ENCODE assay signal across 8 mouse cellular contexts in genomic region chr6:58830840-58831231, GRCm38 (mm10). TPM values are rescaled to one million over a fixed set of nuclear protein-coding genes. Genes with fewer than 3 reads are reported as not detected.
DNase-seq lines count a peak whose midpoint lies in the region; ATAC-seq and TF ChIP-seq lines count a peak whose summit lies in the region.

No protein-coding gene starts in this region.

- peak overlapping the region; percentile 74 for H3K4me3 ChIP-seq in erythroblast, embryonic 14.5 days (replicated peaks)
- H3K4me3 ChIP-seq in testis, adult 2 months (ENCODE audit: control insufficient read depth, low read depth, low read length): peak overlapping the region; percentile 73
- peak overlapping the region; percentile 82 for H3K4me3 ChIP-seq in limb, embryonic 15.5 days
- peak overlapping the region; percentile 83 for H3K4me3 ChIP-seq in stomach, embryonic 15.5 days (replicated peaks)

- H3K27me3 ChIP-seq in erythroblast, embryonic 14.5 days (ENCODE audit: control insufficient read depth): peaks cover 19% of the 10 kb centered on the region
- no peaks in the 10 kb centered on the region for H3K27me3 ChIP-seq in testis, adult 2 months (ENCODE audit: control insufficient read depth, insufficient read depth, low read length)
- no peaks in the 10 kb centered on the region for H3K27me3 ChIP-seq in limb, embryonic 15.5 days
- no peaks in the 10 kb centered on the region for H3K27me3 ChIP-seq in stomach, embryonic 15.5 days (replicated peaks)

- no peak overlapping the region for H3K27ac ChIP-seq in testis, adult 2 months (ENCODE audit: control insufficient read depth, insufficient read depth, low read depth, low read length)
- no peak overlapping the region for H3K27ac ChIP-seq in limb, embryonic 15.5 days
- no peak overlapping the region for H3K27ac ChIP-seq in stomach, embryonic 15.5 days

- no peak for DNase-seq in testis, postnatal 10 days (ENCODE audit: low spot score)
- DNase-seq in cerebellum, adult 9-11 months: no peak
- DNase-seq in adrenal gland, postnatal 14 days: no peak

- no peak for TF ChIP-seq CTCF in testis, adult 2 months (IDR thresholded peaks at IDR 0.05; ENCODE audit: control insufficient read depth, insufficient read depth, insufficient replicate concordance, low read depth, low read length)

- H3K9ac ChIP-seq in limb, embryonic 15.5 days: no peak overlapping the region
- no peak overlapping the region for H3K9ac ChIP-seq in stomach, embryonic 15.5 days

- H3K9me3 ChIP-seq in erythroblast, embryonic 14.5 days (ENCODE audit: control insufficient read depth, low read length): no peaks in the 10 kb centered on the region
- no peaks in the 10 kb centered on the region for H3K9me3 ChIP-seq in limb, embryonic 15.5 days
- H3K9me3 ChIP-seq in stomach, embryonic 15.5 days: no peaks in the 10 kb centered on the region

- peaks cover 16% of the 10 kb centered on the region for H3K4me1 ChIP-seq in erythroblast, embryonic 14.5 days (ENCODE audit: control insufficient read depth)
- peaks cover 7% of the 10 kb centered on the region for H3K4me1 ChIP-seq in testis, adult 2 months (ENCODE audit: control insufficient read depth, insufficient read depth, low read length)
- 0 out of 2 replicates have a peak, but pooled peaks cover 5% of the 10 kb centered on the region for H3K4me1 ChIP-seq in limb, embryonic 15.5 days
- no peaks in the 10 kb centered on the region for H3K4me1 ChIP-seq in stomach, embryonic 15.5 days

- WGBS in limb, embryonic 15.5 days: 17% methylated on average over 7 of the region's 7 CpGs
- 12% methylated on average over 7 of the region's 7 CpGs for WGBS in stomach, embryonic 15.5 days

- ATAC-seq in erythroblast, adult 5-6 weeks (replicated peaks; ENCODE audit: low FRiP score, poor library complexity, severe bottlenecking): no peak
- peak; percentile 24; the same call in 1 of the 2 replicates for ATAC-seq in limb, embryonic 15.5 days (ENCODE audit: insufficient number of reproducible peaks, low FRiP score, low TSS enrichment, low read depth)
- no peak for ATAC-seq in stomach, embryonic 15.5 days (ENCODE audit: insufficient read depth, low FRiP score, low read depth)

- TF ChIP-seq POLR2A in testis, adult 2 months (IDR thresholded peaks at IDR 0.05; ENCODE audit: control insufficient read depth, low read depth, low read length): no peak

- H3K36me3 ChIP-seq in erythroblast, embryonic 14.5 days (ENCODE audit: control insufficient read depth): no peaks in the 10 kb centered on the region
- H3K36me3 ChIP-seq in testis, adult 2 months (ENCODE audit: control insufficient read depth, insufficient read depth, low read length): no peaks in the 10 kb centered on the region
- H3K36me3 ChIP-seq in limb, embryonic 15.5 days: no peaks in the 10 kb centered on the region
- H3K36me3 ChIP-seq in stomach, embryonic 15.5 days: no peaks in the 10 kb centered on the region

- peak overlapping the region; percentile 89 for H3K4me2 ChIP-seq in limb, embryonic 15.5 days
- H3K4me2 ChIP-seq in stomach, embryonic 15.5 days: peak overlapping the region; percentile 88

RNA-seq across cellular contexts. Expression of gene Herc3, which starts 0.4 kb away (rescaled TPM):
- 0.05 TPM in 1 of 2 replicates, not detected in the other for polyA plus RNA-seq in erythroblast, embryonic 14.5 days (2012)
- total RNA-seq in erythroblast, adult 5-6 weeks (2015; ENCODE audit: low replicate concordance): 2.5 and 9.2 TPM in 2 replicates
- 2.9 and 3.6 TPM in 2 replicates for total RNA-seq in erythroblast, adult 5-6 weeks (2017; ENCODE audit: low replicate concordance)
- polyA plus RNA-seq in testis, adult 2 months (2012; rRNA removed): 2.8 and 4.0 TPM in 2 replicates
- polyA plus RNA-seq in limb, embryonic 15.5 days (2015; fragmentation: Nextera tagmentation; extraction: Ambion mirVana): 4.9 and 7.6 TPM in 2 replicates
- polyA plus RNA-seq in stomach, embryonic 15.5 days (2015; fragmentation: Nextera tagmentation; extraction: Ambion mirVana): 10.1 and 10.2 TPM in 2 replicates
- total RNA-seq in adrenal gland, postnatal 14 days (2021): 35.3 and 43.8 TPM in 2 replicates
